Mouse (Mus musculus) lung, adult 18-20 months (tissue): ENCODE measurements at regions not wholly inside any gene's neighbourhood (a gene's known extent, or its start where the extent isn't known, plus 50 kb on each side); places are given as distances from the start of the nearest gene placed in this dataset.
"Not testable (repeated sequence)": the region's sequence is repeated elsewhere in the genome, so short reads cannot be mapped to it uniquely, and the experiment has no call there.

Experiments used
- DNase-seq, 2 experiments: peaks; one replicate each; pipeline ENCODE4 v3.0.0; 2022; ENCODE audit warnings: mixed read lengths in 2 of 2

GRCm38 (mm10) chr12:9655794-9656193, 85.9 kb downstream of the Osr1 start:
- no peak for DNase-seq

GRCm38 (mm10) chr12:9656324-9656723, 86.4 kb downstream of the Osr1 start:
- DNase-seq, result no peak

GRCm38 (mm10) chr12:9657199-9657766, 87.4 kb downstream of the Osr1 start:
- DNase-seq, result no peak

- peak in 1 of 2 experiments; percentile 9 for DNase-seq
These were observed 87.9 kb downstream of the Osr1 start for GRCm38 (mm10) chr12:9657793-9658192.

- peak in 1 of 2 experiments; percentile 10 for DNase-seq
These were observed 90.4 kb downstream of the Osr1 start for GRCm38 (mm10) chr12:9660299-9660698.

GRCm38 (mm10) chr12:9688776-9689175, 118.9 kb downstream of the Osr1 start:
- DNase-seq, result no peak

GRCm38 (mm10) chr12:9689541-9689940, 119.6 kb downstream of the Osr1 start:
- peak in 1 of 2 experiments; percentile 0 for DNase-seq

GRCm38 (mm10) chr12:9732921-9733320, 163.0 kb downstream of the Osr1 start:
- DNase-seq, result peak in 1 of 2 experiments; percentile 1

GRCm38 (mm10) chr12:9744709-9745395, 174.9 kb downstream of the Osr1 start:
- peak in 1 of 2 experiments; percentile 30 for DNase-seq

GRCm38 (mm10) chr12:9751261-9752078, 181.6 kb downstream of the Osr1 start:
- DNase-seq, result no peak

- no peak for DNase-seq
These were observed 182.1 kb downstream of the Osr1 start for GRCm38 (mm10) chr12:9752079-9752450.

- no peak for DNase-seq
These were observed 186.5 kb downstream of the Osr1 start for GRCm38 (mm10) chr12:9756411-9756810.

GRCm38 (mm10) chr12:9760818-9761217, 190.9 kb downstream of the Osr1 start:
- peak in 1 of 2 experiments; percentile 4 for DNase-seq

GRCm38 (mm10) chr12:9762291-9762811, 192.4 kb downstream of the Osr1 start:
- not testable (repeated sequence) for DNase-seq

GRCm38 (mm10) chr12:9762842-9763241, 192.9 kb downstream of the Osr1 start:
- no peak for DNase-seq

- DNase-seq, result no peak
These were observed 201.0 kb downstream of the Osr1 start for GRCm38 (mm10) chr12:9770908-9771307.

- no peak for DNase-seq
These were observed 203.0 kb downstream of the Osr1 start for GRCm38 (mm10) chr12:9772875-9773274.

- no peak for DNase-seq
These were observed 232.4 kb downstream of the Osr1 start for GRCm38 (mm10) chr12:9802284-9802683.

- no peak for DNase-seq
These were observed 237.5 kb downstream of the Osr1 start for GRCm38 (mm10) chr12:9807406-9807805.

- DNase-seq, result no peak
These were observed 263.4 kb downstream of the Osr1 start for GRCm38 (mm10) chr12:9833273-9833672.

- DNase-seq, result no peak
These were observed 269.4 kb downstream of the Osr1 start for GRCm38 (mm10) chr12:9839198-9839845.

- DNase-seq, result peak in 1 of 2 experiments; percentile 11
These were observed 270.0 kb downstream of the Osr1 start for GRCm38 (mm10) chr12:9839949-9840348.

- DNase-seq, result no peak
These were observed 277.1 kb downstream of the Osr1 start for GRCm38 (mm10) chr12:9847034-9847433.
